Mouse (Mus musculus) thymus, postnatal 10 days (tissue): ENCODE data around the gene Slc39a13.
"Not testable (repeated sequence)": the region's sequence is repeated elsewhere in the genome, so short reads cannot be mapped to it uniquely, and the experiment has no call there.

Experiments used
- DNase-seq, 2 experiments: peaks; one replicate each; pipeline ENCODE4 v3.0.0; 2021; ENCODE audit warnings: low spot score in 2 of 2

Gene Slc39a13

DNA sequence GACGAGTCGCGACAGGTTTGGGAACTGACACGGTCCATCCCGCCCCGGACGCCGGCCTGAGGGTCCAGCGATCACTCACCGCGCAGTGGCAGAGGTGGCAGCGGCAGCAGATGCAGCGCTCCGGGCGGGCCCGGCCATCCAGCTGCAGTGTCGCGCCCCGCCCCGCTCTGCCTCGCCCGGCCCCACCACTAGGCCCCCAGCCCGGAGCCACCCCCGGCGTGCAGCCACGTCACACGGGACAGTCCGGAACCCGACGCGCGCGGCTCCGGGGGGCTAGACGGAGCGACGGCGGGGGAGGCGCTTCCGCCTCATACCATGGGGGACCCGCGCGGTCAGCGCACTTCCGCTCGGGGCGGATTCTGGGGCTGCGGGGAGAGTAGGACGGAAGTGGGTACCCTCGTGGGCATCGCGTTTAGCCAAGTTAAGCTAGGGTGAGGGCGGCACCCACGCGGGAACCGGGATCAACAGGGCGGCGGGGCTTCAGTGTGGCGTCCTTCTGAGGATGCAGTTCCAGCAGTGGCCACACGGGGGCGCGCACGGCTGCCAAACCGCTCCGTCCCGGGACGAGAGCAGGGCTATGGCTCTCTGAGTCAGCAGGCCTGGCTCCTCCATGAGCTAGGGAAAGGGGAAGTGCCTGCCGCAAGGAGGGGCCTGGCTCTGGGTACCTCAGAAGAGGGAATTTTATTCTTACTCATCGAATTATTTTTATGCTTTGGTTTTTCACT lies at the start of gene Slc39a13:
Gene Slc39a13, minus strand, starts transcription at position 342 of the 725 bp plus-strand sequence.
- DNase-seq = peak; percentile 96

DNA sequence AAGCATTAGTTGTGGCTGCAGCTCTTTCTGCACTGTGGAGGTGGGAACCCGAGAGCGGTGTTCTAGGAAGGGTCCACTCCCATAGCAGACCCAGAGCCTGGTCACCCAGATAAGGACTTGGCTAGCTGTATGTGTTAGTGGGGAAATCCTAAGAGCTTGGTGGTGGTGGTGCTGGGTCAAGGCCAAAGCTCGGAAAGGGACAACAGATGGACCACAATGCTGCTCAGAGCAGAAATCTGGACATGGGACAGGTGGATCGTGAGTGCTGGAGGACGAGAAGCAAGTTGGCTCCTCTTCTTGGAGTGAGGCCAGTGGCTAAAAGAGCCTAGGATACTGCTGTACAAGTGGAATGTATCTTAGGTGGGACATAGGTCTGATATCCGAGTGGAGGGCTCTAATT lies 49.3 kb upstream of the Slc39a13 start:
- DNase-seq = no peak

- no peak for DNase-seq
Measured at GRCm38 (mm10) chr2:91119061-91119460, 48.8 kb upstream of the Slc39a13 start.

- DNase-seq = no peak
Measured at GRCm38 (mm10) chr2:91118647-91119046, 48.4 kb upstream of the Slc39a13 start.

GRCm38 (mm10) chr2:91117585-91118275 lies 47.5 kb upstream of the Slc39a13 start, which contains the start of gene Mybpc3:
TSS of gene Mybpc3 (plus strand) at chr2:91118144.
- no peak for DNase-seq

- DNase-seq = no peak
Measured at GRCm38 (mm10) chr2:91116842-91117241, 46.6 kb upstream of the Slc39a13 start.

DNA sequence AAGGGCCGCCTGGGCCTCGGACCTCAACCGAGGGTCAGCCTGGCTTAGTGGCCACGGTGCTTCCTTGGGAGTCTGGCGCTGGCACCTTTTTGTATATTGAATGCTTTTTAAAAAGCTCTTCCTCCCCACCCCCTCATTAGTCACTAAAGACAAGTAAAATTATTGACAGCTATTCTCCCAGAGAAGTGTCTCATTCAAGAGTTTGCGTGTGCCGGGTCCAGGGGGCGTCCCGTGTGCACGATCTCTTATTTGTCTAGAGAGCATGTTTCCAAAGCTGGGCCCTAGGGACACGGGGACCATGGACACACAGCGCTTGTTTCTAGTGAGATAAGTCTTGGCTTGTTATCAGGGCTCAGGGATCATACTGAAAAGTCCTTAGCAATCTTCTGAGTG lies 45.4 kb upstream of the Slc39a13 start:
- no peak for DNase-seq

DNA sequence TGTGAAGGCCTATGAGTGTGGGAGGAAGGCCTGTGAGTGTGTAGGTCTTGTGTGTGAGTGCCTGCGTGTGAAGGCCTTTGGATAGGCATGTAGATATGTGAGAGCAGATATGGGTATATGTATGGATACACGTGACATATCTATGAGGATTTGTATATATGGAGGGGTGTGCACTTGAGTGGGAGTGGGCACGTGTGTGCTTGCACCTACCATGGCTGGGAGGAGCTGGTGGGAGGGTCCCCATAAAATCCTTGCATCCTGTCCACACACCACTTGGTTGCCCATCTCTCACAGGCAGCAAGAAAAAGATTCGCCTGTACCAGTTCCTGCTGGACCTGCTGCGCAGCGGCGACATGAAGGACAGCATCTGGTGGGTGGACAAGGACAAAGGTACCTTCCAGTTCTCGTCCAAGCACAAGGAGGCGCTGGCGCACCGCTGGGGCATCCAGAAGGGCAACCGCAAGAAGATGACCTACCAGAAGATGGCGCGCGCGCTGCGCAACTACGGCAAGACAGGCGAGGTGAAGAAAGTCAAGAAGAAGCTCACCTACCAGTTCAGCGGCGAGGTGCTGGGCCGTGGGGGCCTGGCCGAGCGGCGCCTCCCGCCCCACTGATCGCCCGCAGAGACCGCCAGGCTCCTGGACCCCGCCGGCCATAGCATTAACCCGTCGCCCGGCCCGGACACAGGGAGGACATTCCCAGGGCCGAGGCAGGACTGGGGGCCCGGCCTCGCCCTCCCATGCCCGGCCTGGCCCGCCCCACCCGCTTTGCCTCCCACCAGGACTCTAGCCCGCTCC lies 44.8 kb upstream of the Slc39a13 start:
- DNase-seq = peak; percentile 30 to 73

GRCm38 (mm10) chr2:91113852-91114251 lies 43.6 kb upstream of the Slc39a13 start:
- no peak for DNase-seq

GRCm38 (mm10) chr2:91113334-91113733 lies 43.1 kb upstream of the Slc39a13 start:
- no peak for DNase-seq

DNA sequence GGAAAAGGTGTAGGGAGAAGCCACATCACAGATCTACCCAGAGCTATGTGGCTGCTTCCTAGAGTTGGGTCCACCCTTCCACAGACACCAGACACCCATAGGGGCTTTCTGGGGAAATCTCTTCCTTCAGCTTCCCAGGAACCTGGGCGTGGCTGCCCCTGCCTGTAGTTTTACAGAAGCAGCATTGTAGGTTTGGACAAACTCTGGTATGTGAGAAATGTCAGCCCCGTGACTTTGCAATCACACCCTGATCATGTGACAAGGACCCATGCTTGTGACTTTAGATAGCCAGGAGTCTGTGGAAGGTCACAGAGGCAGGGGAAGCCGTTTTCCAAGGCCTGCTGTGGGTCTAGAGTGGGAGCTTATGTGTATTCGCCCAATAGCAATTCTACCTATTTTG lies 42.3 kb upstream of the Slc39a13 start:
- DNase-seq = no peak

DNA sequence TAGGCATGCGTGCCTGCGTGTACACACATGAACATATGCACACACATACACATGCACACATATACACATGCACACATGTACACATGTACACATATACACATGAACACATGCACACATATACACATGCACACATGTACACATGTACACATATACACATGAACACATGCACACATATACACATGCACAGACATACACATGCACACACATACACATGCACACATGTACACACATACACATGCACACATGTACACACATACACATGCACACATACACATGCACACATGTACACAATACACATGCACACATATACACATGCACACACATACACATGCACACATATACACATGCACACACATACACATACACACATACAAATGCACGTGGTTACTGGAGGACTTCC lies 41.6 kb upstream of the Slc39a13 start:
- DNase-seq = not testable (repeated sequence)

GRCm38 (mm10) chr2:91110429-91110828 lies 40.2 kb upstream of the Slc39a13 start:
- no peak for DNase-seq

- no peak for DNase-seq
Measured at GRCm38 (mm10) chr2:91109807-91110385, 39.7 kb upstream of the Slc39a13 start.

- no peak for DNase-seq
Measured at GRCm38 (mm10) chr2:91109241-91109640, 39.0 kb upstream of the Slc39a13 start.

DNA sequence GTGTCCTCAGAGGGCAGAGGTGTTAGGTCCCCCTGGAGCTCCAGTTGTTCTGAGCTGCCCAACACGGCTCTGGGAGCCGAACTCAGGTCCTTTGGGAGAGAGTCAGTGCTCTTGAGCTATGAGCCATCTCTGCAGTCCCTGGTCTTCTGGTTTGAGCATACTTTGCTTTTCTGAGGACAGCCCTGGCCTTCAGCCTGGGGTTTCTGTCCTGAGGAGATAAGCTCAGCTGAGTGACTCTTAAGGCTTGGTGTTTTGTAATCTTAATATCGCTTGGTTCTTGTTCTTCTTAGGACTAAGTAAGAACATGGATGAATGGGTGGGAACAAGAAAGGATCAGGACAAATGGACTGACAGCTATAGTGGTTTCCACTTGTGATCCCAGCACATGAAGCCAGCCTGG lies 37.9 kb upstream of the Slc39a13 start:
- DNase-seq = no peak

GRCm38 (mm10) chr2:91101124-91101740 lies 31.0 kb upstream of the Slc39a13 start:
- peak; percentile 82 to 97 for DNase-seq

GRCm38 (mm10) chr2:91098156-91098555 lies 27.9 kb upstream of the Slc39a13 start:
- no peak for DNase-seq

DNA sequence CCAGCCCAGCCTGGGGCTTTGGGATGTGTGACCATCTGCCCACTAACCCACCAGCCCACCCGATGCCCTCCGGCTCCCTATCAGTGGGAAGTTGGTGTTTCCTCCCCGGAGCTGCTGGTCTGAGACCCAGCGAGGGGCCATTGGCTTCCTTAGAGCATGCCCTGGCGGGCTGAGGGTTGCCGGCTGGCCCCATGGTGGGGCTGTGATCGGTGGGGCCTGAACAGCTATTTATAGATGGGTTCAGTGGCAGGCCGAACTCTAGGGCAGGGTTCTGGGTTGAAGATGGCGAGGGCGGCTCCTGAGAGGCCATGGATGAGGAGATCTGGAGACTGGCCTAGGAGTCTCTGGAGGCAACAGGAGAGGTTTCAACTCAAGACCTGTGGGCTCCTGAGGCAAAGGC lies 26.8 kb upstream of the Slc39a13 start:
- DNase-seq = no peak

DNA sequence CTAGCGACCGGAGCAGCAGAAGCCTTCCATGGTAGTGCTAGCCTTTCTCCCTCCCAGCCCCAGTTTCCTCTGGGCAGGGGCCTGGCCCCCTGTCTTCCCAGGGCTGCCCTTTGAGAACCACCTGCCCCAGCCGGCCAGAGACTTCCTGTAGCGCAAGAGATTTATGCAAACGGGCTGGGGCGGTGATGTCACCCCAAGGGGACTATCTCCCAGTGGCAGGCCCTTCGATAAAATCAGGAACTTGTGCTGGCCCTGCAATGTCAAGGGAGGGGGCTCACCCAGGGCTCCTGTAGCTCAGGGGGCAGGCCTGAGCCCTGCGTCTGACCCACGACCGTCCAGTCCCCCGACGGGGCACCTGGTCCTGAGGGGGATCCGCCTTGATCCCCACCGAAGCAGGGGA lies 26.3 kb upstream of the Slc39a13 start:
- DNase-seq = no peak

- no peak for DNase-seq
Measured at GRCm38 (mm10) chr2:91090827-91091226, 20.6 kb upstream of the Slc39a13 start.

- DNase-seq = no peak
Measured at GRCm38 (mm10) chr2:91090208-91090607, 20.0 kb upstream of the Slc39a13 start.
